Comparison of ENCODE assay signal across 8 mouse cellular contexts in the genomic region with DNA sequence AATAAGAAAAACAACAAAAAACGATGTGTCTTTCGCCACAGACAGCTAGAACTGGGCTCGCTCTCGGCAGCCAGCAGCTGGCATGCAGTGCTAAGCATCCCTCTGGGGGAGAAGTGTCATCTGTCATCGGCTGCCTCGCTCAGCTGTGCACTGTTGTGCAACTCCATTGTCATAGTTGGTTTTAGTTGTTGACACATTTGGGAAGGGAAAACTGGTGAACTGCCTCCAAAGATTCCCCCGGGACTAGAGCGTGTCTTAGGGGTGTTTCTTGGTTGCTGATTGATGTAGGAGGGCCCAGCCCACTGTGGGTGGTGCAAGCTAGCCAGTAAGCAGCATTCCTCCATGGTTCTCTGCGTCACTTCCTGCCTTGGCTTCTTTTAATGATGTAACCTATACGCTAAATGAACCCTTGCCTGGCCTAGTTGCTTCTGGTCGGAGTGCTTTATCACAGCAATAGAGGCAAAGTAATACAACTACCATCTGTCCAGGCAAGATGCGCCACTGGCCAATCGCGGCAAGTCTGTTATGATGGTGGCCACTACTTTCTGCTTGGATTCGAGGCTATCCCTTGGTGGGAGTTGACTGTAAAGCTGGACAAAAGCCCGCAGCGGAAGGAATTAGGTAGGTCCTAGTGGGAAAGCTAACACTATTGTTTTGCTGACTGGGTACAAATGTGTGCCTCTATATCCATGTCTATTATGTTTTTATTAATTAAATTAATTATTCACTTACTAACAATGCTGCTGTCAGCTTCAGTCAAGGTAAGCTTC. TPM values are rescaled to one million over a fixed set of nuclear protein-coding genes. Genes with fewer than 3 reads are reported as not detected.
A peak's percentile ranks its signal among the peaks of the same experiment; 100 is the strongest.
DNase-seq lines count a peak whose midpoint lies in the region; ATAC-seq and TF ChIP-seq lines count a peak whose summit lies in the region.

No protein-coding gene starts in this region.

- no peaks in the 10 kb centered on the region for H3K9me3 ChIP-seq in embryonic facial prominence, embryonic 10.5 days
- H3K9me3 ChIP-seq in limb, embryonic 15.5 days: no peaks in the 10 kb centered on the region

- H3K4me1 ChIP-seq in embryonic facial prominence, embryonic 10.5 days: peaks cover 19% of the 10 kb centered on the region
- H3K4me1 ChIP-seq in limb, embryonic 15.5 days: peaks cover 19% of the 10 kb centered on the region
- peaks cover 22% of the 10 kb centered on the region for H3K4me1 ChIP-seq in small intestine, adult 2 months (ENCODE audit: control insufficient read depth, insufficient read depth, insufficient read length, low read length)

- WGBS in embryonic facial prominence, embryonic 10.5 days: 72% methylated on average over 17 of the region's 17 CpGs
- WGBS in limb, embryonic 15.5 days: 66% methylated on average over 17 of the region's 17 CpGs
- whole genome bisulfite sequencing in small intestine, adult 2 months: 66% methylated on average over 17 of the region's 17 CpGs

- no peak for TF ChIP-seq POLR2A in small intestine, adult 2 months (IDR thresholded peaks at IDR 0.05; ENCODE audit: low read depth, low read length)

- H3K9ac ChIP-seq in limb, embryonic 15.5 days: no peak overlapping the region

- H3K36me3 ChIP-seq in embryonic facial prominence, embryonic 10.5 days (replicated peaks): no peaks in the 10 kb centered on the region
- no peaks in the 10 kb centered on the region for H3K36me3 ChIP-seq in limb, embryonic 15.5 days
- peaks cover 93% of the 10 kb centered on the region for H3K36me3 ChIP-seq in small intestine, adult 2 months (ENCODE audit: control insufficient read depth, insufficient read depth, low read length)

- no peak overlapping the region; the same call in 1 of the 2 replicates for H3K27ac ChIP-seq in embryonic facial prominence, embryonic 10.5 days (replicated peaks)
- peak overlapping the region; percentile 38 for H3K27ac ChIP-seq in limb, embryonic 15.5 days
- H3K27ac ChIP-seq in small intestine, adult 2 months (ENCODE audit: insufficient read depth, low read depth, low read length): peak overlapping the region; percentile 24

- peak; percentile 74 for DNase-seq in adrenal gland, postnatal 14 days
- no peak for DNase-seq in adrenal gland, postnatal 4 days (ENCODE audit: low spot score in 2 of 2)
- peak; percentile 21 for DNase-seq in 416B (ENCODE audit: low read depth)
- DNase-seq in embryonic facial prominence, embryonic 10.5 days (ENCODE audit: low spot score): peak; percentile 18
- DNase-seq in heart, postnatal 4 days: peak; percentile 69
- DNase-seq in frontal cortex, postnatal 36 days (ENCODE audit: low spot score in 2 of 2): no peak

- ATAC-seq in limb, embryonic 15.5 days (ENCODE audit: insufficient number of reproducible peaks, low FRiP score, low TSS enrichment, low read depth): no peak

- no peaks in the 10 kb centered on the region for H3K27me3 ChIP-seq in embryonic facial prominence, embryonic 10.5 days (replicated peaks; ENCODE audit: low read depth, poor library complexity, severe bottlenecking)
- H3K27me3 ChIP-seq in limb, embryonic 15.5 days: no peaks in the 10 kb centered on the region
- H3K27me3 ChIP-seq in small intestine, adult 2 months (ENCODE audit: control insufficient read depth, insufficient read depth, low read length): no peaks in the 10 kb centered on the region

- H3K4me3 ChIP-seq in embryonic facial prominence, embryonic 10.5 days: no peak overlapping the region
- no peak overlapping the region for H3K4me3 ChIP-seq in limb, embryonic 15.5 days
- H3K4me3 ChIP-seq in small intestine, adult 2 months (ENCODE audit: low read depth, low read length): no peak overlapping the region

- no peak for TF ChIP-seq CTCF in small intestine, adult 2 months (IDR thresholded peaks at IDR 0.05; ENCODE audit: extremely low read depth, insufficient read length, insufficient replicate concordance, low read depth, low read length)

- H3K4me2 ChIP-seq in limb, embryonic 15.5 days: 0 out of 2 replicates have a peak overlapping the region, but pooled peaks have one; percentile 0

RNA-seq across cellular contexts. Expression of gene Lgals9, which starts 11.2 kb away (rescaled TPM):
- 39.8 and 79.2 TPM in 2 replicates for total RNA-seq in adrenal gland, postnatal 14 days (2021)
- total RNA-seq in adrenal gland, postnatal 4 days (2021): 10 to 100 TPM; 32.6 to 57.1 TPM
- 2.3 and 2.8 TPM in 2 replicates for polyA plus RNA-seq in embryonic facial prominence, embryonic 10.5 days (2016; fragmentation: Nextera tagmentation; extraction: Ambion mirVana)
- total RNA-seq in heart, postnatal 4 days (2021): 10 to 100 TPM; 51.8 to 56.0 TPM
- polyA plus RNA-seq in limb, embryonic 15.5 days (2015; fragmentation: Nextera tagmentation; extraction: Ambion mirVana): 45.9 and 51.0 TPM in 2 replicates
- polyA plus RNA-seq in small intestine, adult 2 months (2012; rRNA removed): 263 and 686 TPM in 2 replicates

RNA-seq across cellular contexts. Expression of gene Nos2, which starts 53.0 kb away (rescaled TPM):
- 2.8 and 4.1 TPM in 2 replicates for total RNA-seq in adrenal gland, postnatal 14 days (2021)
- 1 to 10 TPM; 1.7 to 2.7 TPM for total RNA-seq in adrenal gland, postnatal 4 days (2021)
- polyA plus RNA-seq in embryonic facial prominence, embryonic 10.5 days (2016; fragmentation: Nextera tagmentation; extraction: Ambion mirVana): 0.77 and 1.3 TPM in 2 replicates
- total RNA-seq in heart, postnatal 4 days (2021): 1 to 10 TPM; 5.6 to 6.5 TPM
- polyA plus RNA-seq in limb, embryonic 15.5 days (2015; fragmentation: Nextera tagmentation; extraction: Ambion mirVana): 1.9 TPM in 2 replicates
- 4.4 and 13.0 TPM in 2 replicates for polyA plus RNA-seq in small intestine, adult 2 months (2012; rRNA removed)

Comparison
In these comparisons a context has a peak if more than half of its experiments do, and no peak if none do; other contexts are left out.
1. DNase-seq: peak in adrenal gland, postnatal 14 days (single experiment), 416B (single experiment), embryonic facial prominence, embryonic 10.5 days (single experiment) and heart, postnatal 4 days (single experiment); none in adrenal gland, postnatal 4 days (0 of 2) and frontal cortex, postnatal 36 days (0 of 2).